Mouse (Mus musculus): ENCODE results near the gene Creb3l1. TPM values are rescaled to one million over a fixed set of nuclear protein-coding genes. Genes with fewer than 3 reads are reported as not detected.

The Creb3l1 gene
- polyA plus RNA-seq (2014; fragmentation: Illumina TruSeq; extraction: RNeasy Lipid Tissue Mini Kit (QIAGEN cat#74804)): 16.4 TPM

GRCm38 (mm10) chr2:92024274-92024672, at the start of gene Creb3l1:
Gene Creb3l1, minus strand, starts transcription at chr2:92024502.

GRCm38 (mm10) chr2:91975581-91976541, 48.4 kb downstream of the Creb3l1 start, which contains the start of gene Dgkz:
Gene Dgkz, minus strand, starts transcription at chr2:91975864.

GRCm38 (mm10) chr2:91945483-91945882, 78.8 kb downstream of the Creb3l1 start, which contains the start of gene Gm9821:
Gene Gm9821, plus strand, starts transcription at chr2:91945703.

Other genes starting within 250 kb of the Creb3l1 start
- gene Chrm4, start 97.3 kb downstream of the Creb3l1 start, polyA plus RNA-seq (2014; fragmentation: Illumina TruSeq; extraction: RNeasy Lipid Tissue Mini Kit (QIAGEN cat#74804)): not detected
- gene Mdk, start 92.2 kb downstream of the Creb3l1 start, polyA plus RNA-seq (2014; fragmentation: Illumina TruSeq; extraction: RNeasy Lipid Tissue Mini Kit (QIAGEN cat#74804)): 3.0 TPM
- gene Gm9821, start 78.8 kb downstream of the Creb3l1 start, polyA plus RNA-seq (2014; fragmentation: Illumina TruSeq; extraction: RNeasy Lipid Tissue Mini Kit (QIAGEN cat#74804)): not detected
- gene Dgkz, start 48.6 kb downstream of the Creb3l1 start, polyA plus RNA-seq (2014; fragmentation: Illumina TruSeq; extraction: RNeasy Lipid Tissue Mini Kit (QIAGEN cat#74804)): 0.51 TPM
- 123 TPM for gene Phf21a, start 68.6 kb upstream of the Creb3l1 start, polyA plus RNA-seq (2014; fragmentation: Illumina TruSeq; extraction: RNeasy Lipid Tissue Mini Kit (QIAGEN cat#74804))

All from ovary, adult 10 weeks (tissue).